10 mouse cellular contexts compared by ENCODE assay signal in genomic region chr1:63203950-63204659, GRCm38 (mm10). TPM values are rescaled to one million over a fixed set of nuclear protein-coding genes. Genes with fewer than 3 reads are reported as not detected.
A peak's percentile ranks its signal among the peaks of the same experiment; 100 is the strongest.
DNase-seq lines count a peak whose midpoint lies in the region; ATAC-seq and TF ChIP-seq lines count a peak whose summit lies in the region.
"Had no signal": no experiment of that assay in that cellular context is flagged by ENCODE, and none has a peak within 500 bp of the region (broad histone marks: within the 10 kb centered on the region; RNA-seq: fewer than 3 reads in every experiment).

No protein-coding gene starts in this region.

- 11% methylated on average over 7 of the region's 7 CpGs for WGBS in embryonic facial prominence, embryonic 13.5 days
- 13% methylated on average over 7 of the region's 7 CpGs for WGBS in intestine, postnatal 0 days

- no peaks in the 10 kb centered on the region for H3K36me3 ChIP-seq in CH12.LX (replicated peaks in 1 of 2; ENCODE audit: control insufficient read depth in 1 of 2, insufficient read depth in 1 of 2, low read length in 1 of 2)
- H3K36me3 ChIP-seq in embryonic facial prominence, embryonic 13.5 days, result no peaks in the 10 kb centered on the region
- no peaks in the 10 kb centered on the region for H3K36me3 ChIP-seq in intestine, postnatal 0 days (ENCODE audit: control insufficient read depth, insufficient read depth)
- H3K36me3 ChIP-seq: lung, embryonic 15.5 days had no signal

- no peak for ATAC-seq in embryonic facial prominence, embryonic 13.5 days (ENCODE audit: insufficient number of reproducible peaks, insufficient read depth, low FRiP score, low TSS enrichment, low read depth)
- ATAC-seq in intestine, postnatal 0 days, result no peak
- ATAC-seq in cerebellum, adult (ENCODE audit: insufficient number of reproducible peaks, low FRiP score, low TSS enrichment), result no peak

- no peaks in the 10 kb centered on the region for H3K27me3 ChIP-seq in CH12.LX (replicated peaks)
- no peaks in the 10 kb centered on the region for H3K27me3 ChIP-seq in embryonic facial prominence, embryonic 13.5 days
- H3K27me3 ChIP-seq in intestine, postnatal 0 days (replicated peaks; ENCODE audit: control insufficient read depth, insufficient read depth, low read length), result no peaks in the 10 kb centered on the region
- H3K27me3 ChIP-seq: lung, embryonic 15.5 days had no signal

- TF ChIP-seq CTCF in gastrocnemius, adult 2 months (IDR thresholded peaks at IDR 0.05), result peak; percentile 17; the same call in 1 of the 2 replicates
- peak in 1 of 2 experiments; percentile 38; a peak in 1 of 4 replicates for TF ChIP-seq CTCF in CH12.LX (conservative IDR thresholded peaks at IDR 0.05 in 1 of 2, IDR thresholded peaks at IDR 0.05 in 1 of 2; ENCODE audit: low read depth in 2 of 2, low read length in 2 of 2)
- 0 out of 2 replicates have a peak, but pooled peaks have one; percentile 28 for TF ChIP-seq CTCF in intestine, postnatal 0 days (IDR thresholded peaks at IDR 0.05; ENCODE audit: low read depth)

- intact Hi-C loops in gastrocnemius, adult 2 months (cut with DNase I), result no loop called here

- no peak overlapping the region for H3K9ac ChIP-seq in CH12.LX (ENCODE audit: insufficient read depth, low read depth)
- H3K9ac ChIP-seq in embryonic facial prominence, embryonic 13.5 days, result 0 out of 2 replicates have a peak overlapping the region, but pooled peaks have one; percentile 16
- H3K9ac ChIP-seq in intestine, postnatal 0 days (ENCODE audit: low read depth, low read length), result no peak overlapping the region
- H3K9ac ChIP-seq: lung, embryonic 15.5 days had no signal

- peak overlapping the region; percentile 22; the same call in 1 of the 2 replicates for H3K4me2 ChIP-seq in CH12.LX (ENCODE audit: insufficient read depth, low read depth, poor library complexity, severe bottlenecking)
- H3K4me2 ChIP-seq in embryonic facial prominence, embryonic 13.5 days, result no peak overlapping the region
- H3K4me2 ChIP-seq in intestine, postnatal 0 days (replicated peaks; ENCODE audit: low read depth), result no peak overlapping the region
- H3K4me2 ChIP-seq: lung, embryonic 15.5 days had no signal

- no peaks in the 10 kb centered on the region for H3K9me3 ChIP-seq in CH12.LX (replicated peaks; ENCODE audit: low read length)
- H3K9me3 ChIP-seq in embryonic facial prominence, embryonic 13.5 days, result peaks cover 8% of the 10 kb centered on the region; the same call in 1 of the 2 replicates
- H3K9me3 ChIP-seq in intestine, postnatal 0 days (ENCODE audit: control insufficient read depth), result no peaks in the 10 kb centered on the region
- H3K9me3 ChIP-seq: lung, embryonic 15.5 days had no signal

- H3K79me2 ChIP-seq in CH12.LX (replicated peaks; ENCODE audit: control insufficient read depth, extremely low read depth, insufficient read depth, poor library complexity, severe bottlenecking), result no peaks in the 10 kb centered on the region

- TF ChIP-seq POLR2A in CH12.LX (IDR thresholded peaks at IDR 0.05; ENCODE audit: low read depth, low read length), result no peak

- in situ Hi-C loops in CH12.LX (cut with MboI; ENCODE audit: low pct_ligation_motif_present, low pct_unique_long_range_greater_than_20kb, low sequenced_read_pairs), result no loop called here

- DNase-seq in gastrocnemius, adult 2 months, result no peak
- DNase-seq in gastrocnemius, adult 18-20 months (ENCODE audit: low spot score), result no peak
- DNase-seq in CH12.LX (ENCODE audit: extremely low read depth), result peak; percentile 77
- peak; percentile 77 for DNase-seq in neural tube, embryonic 10.5 days (ENCODE audit: extremely low spot score, low spot score)
- no peak for DNase-seq in thymus, postnatal 4 days

- peaks cover 8 to 20% of the 10 kb centered on the region in 2 experiments; a peak in 3 of 4 replicates for H3K4me1 ChIP-seq in CH12.LX (ENCODE audit: control insufficient read depth in 1 of 2, insufficient read depth in 2 of 2)
- peaks cover 9% of the 10 kb centered on the region; the same call in 1 of the 2 replicates for H3K4me1 ChIP-seq in embryonic facial prominence, embryonic 13.5 days
- no peaks in the 10 kb centered on the region for H3K4me1 ChIP-seq in intestine, postnatal 0 days (replicated peaks; ENCODE audit: control insufficient read depth, insufficient read depth, low read length)
- H3K4me1 ChIP-seq: lung, embryonic 15.5 days had no signal

- no peak overlapping the region for H3K27ac ChIP-seq in gastrocnemius, adult 2 months
- H3K27ac ChIP-seq in CH12.LX (ENCODE audit: insufficient read depth, low read depth), result no peak overlapping the region
- no peak overlapping the region for H3K27ac ChIP-seq in embryonic facial prominence, embryonic 13.5 days
- H3K27ac ChIP-seq in intestine, postnatal 0 days (ENCODE audit: low read depth, low read length), result no peak overlapping the region
- H3K27ac ChIP-seq: lung, embryonic 15.5 days had no signal

- no peak overlapping the region for H3K4me3 ChIP-seq in gastrocnemius, adult 2 months
- no peak overlapping the region for H3K4me3 ChIP-seq in CH12.LX (replicated peaks in 1 of 3; ENCODE audit: low read depth in 2 of 3, low read length in 2 of 3, poor library complexity in 1 of 3)
- no peak overlapping the region for H3K4me3 ChIP-seq in embryonic facial prominence, embryonic 13.5 days
- H3K4me3 ChIP-seq in intestine, postnatal 0 days (ENCODE audit: low read depth, low read length), result no peak overlapping the region
- H3K4me3 ChIP-seq: lung, embryonic 15.5 days had no signal

- dilution Hi-C loops in CH12.LX (cut with MboI; ENCODE audit: extremely low pct_ligation_motif_present, extremely low pct_unique_long_range_greater_than_20kb, low sequenced_read_pairs), result no loop called here

- TF ChIP-seq EP300 in CH12.LX (IDR thresholded peaks at IDR 0.05; ENCODE audit: low read length), result no peak

- peak; percentile 34 for TF ChIP-seq RAD21 in CH12.LX (IDR thresholded peaks at IDR 0.05; ENCODE audit: low read depth, low read length)

TF ChIP-seq in CH12.LX, 34 proteins besides CTCF, POLR2A, EP300 and RAD21:
- no peak for TF ChIP-seq MEF2A (IDR thresholded peaks at IDR 0.05; ENCODE audit: borderline replicate concordance, low read depth, low read length)
- TF ChIP-seq ZNF384 (IDR thresholded peaks at IDR 0.05; ENCODE audit: low read depth, low read length), result peak; percentile 68
- TF ChIP-seq ELF1 (IDR thresholded peaks at IDR 0.05; ENCODE audit: low read depth, low read length), result no peak
- TF ChIP-seq IRF4 (IDR thresholded peaks at IDR 0.05; ENCODE audit: low read depth, low read length), result no peak
- TF ChIP-seq NRF1 (IDR thresholded peaks at IDR 0.05; ENCODE audit: low read depth, low read length), result no peak
- TF ChIP-seq USF2 (conservative IDR thresholded peaks at IDR 0.05; ENCODE audit: low read depth, low read length), result no peak
- TF ChIP-seq NELFE (IDR thresholded peaks at IDR 0.05; ENCODE audit: low read depth, low read length), result no peak
- no peak for TF ChIP-seq MXI1 (IDR thresholded peaks at IDR 0.05; ENCODE audit: low read depth, low read length)
- no peak for TF ChIP-seq HCFC1 (IDR thresholded peaks at IDR 0.05; ENCODE audit: low read depth, low read length)
- TF ChIP-seq UBTF (IDR thresholded peaks at IDR 0.05; ENCODE audit: low read depth, low read length), result no peak
- peak; percentile 73 for TF ChIP-seq CHD2 (IDR thresholded peaks at IDR 0.05; ENCODE audit: low read length)
TF ChIP-seq in CH12.LX: peak in this region for 2.

RNA-seq across cellular contexts. Expression of gene Gpr1, which starts 10.2 kb away (rescaled TPM):
- under 1 TPM; 0.56 to 0.64 TPM for total RNA-seq in gastrocnemius, adult 2 months (2021)
- under 1 TPM; 0.41 to 0.45 TPM for total RNA-seq in gastrocnemius, adult 18-20 months (2021)
- total RNA-seq in CH12.LX (2012; rRNA removed), result not detected in 2 replicates
- total RNA-seq in CH12.LX (2014; rRNA removed), result not detected in 2 replicates
- polyA plus RNA-seq in CH12.LX (2012; ENCODE audit: insufficient read length, low read depth), result not detected in 2 replicates
- 0.14 TPM in 1 of 2 replicates, not detected in the other for polyA plus RNA-seq in embryonic facial prominence, embryonic 13.5 days (2015; fragmentation: Nextera tagmentation; extraction: Ambion mirVana)
- 0.08 TPM in 2 replicates for polyA plus RNA-seq in intestine, postnatal 0 days (2015; fragmentation: Nextera tagmentation; extraction: Ambion mirVana)
- polyA plus RNA-seq: C2C12; lung, embryonic 15.5 days had no signal

RNA-seq across cellular contexts. Expression of gene Ndufs1, which starts 27.5 kb away (rescaled TPM):
- total RNA-seq in gastrocnemius, adult 2 months (2021), result 100 to 1,000 TPM; 323 to 475 TPM
- total RNA-seq in gastrocnemius, adult 18-20 months (2021), result 100 to 1,000 TPM; 349 to 374 TPM
- total RNA-seq in CH12.LX (2012; rRNA removed) (56.9 and 73.2 TPM in 2 replicates), CH12.LX (2014; rRNA removed) (139 and 140 TPM in 2 replicates)
- polyA plus RNA-seq in CH12.LX (2012; ENCODE audit: insufficient read length, low read depth), result 87.1 and 104 TPM in 2 replicates
- polyA plus RNA-seq in embryonic facial prominence, embryonic 13.5 days (2015; fragmentation: Nextera tagmentation; extraction: Ambion mirVana), result 124 and 125 TPM in 2 replicates
- 124 and 129 TPM in 2 replicates for polyA plus RNA-seq in intestine, postnatal 0 days (2015; fragmentation: Nextera tagmentation; extraction: Ambion mirVana)

RNA-seq across cellular contexts. Expression of gene Eef1b2, which starts 27.5 kb away (rescaled TPM):
- 100 to 1,000 TPM; 311 to 425 TPM for total RNA-seq in gastrocnemius, adult 2 months (2021)
- 100 to 1,000 TPM; 342 to 368 TPM for total RNA-seq in gastrocnemius, adult 18-20 months (2021)
- total RNA-seq in CH12.LX (2012; rRNA removed) (1,842 and 1,999 TPM in 2 replicates), CH12.LX (2014; rRNA removed) (1,302 and 1,454 TPM in 2 replicates)
- 1,881 and 2,419 TPM in 2 replicates for polyA plus RNA-seq in CH12.LX (2012; ENCODE audit: insufficient read length, low read depth)
- 645 and 705 TPM in 2 replicates for polyA plus RNA-seq in embryonic facial prominence, embryonic 13.5 days (2015; fragmentation: Nextera tagmentation; extraction: Ambion mirVana)
- polyA plus RNA-seq in intestine, postnatal 0 days (2015; fragmentation: Nextera tagmentation; extraction: Ambion mirVana), result 316 and 324 TPM in 2 replicates

Comparison
In these comparisons a context has a peak if more than half of its experiments do, and no peak if none do; other contexts are left out.
1. DNase-seq: peak in CH12.LX (single experiment) and neural tube, embryonic 10.5 days (single experiment); none in gastrocnemius, adult 2 months (single experiment), gastrocnemius, adult 18-20 months (single experiment) and thymus, postnatal 4 days (single experiment).